Mouse (Mus musculus): ENCODE data around the gene Rpl41.
"Not testable (repeated sequence)": the region's sequence is repeated elsewhere in the genome, so short reads cannot be mapped to it uniquely, and the experiment has no call there.

Rpl41 gene

GRCm38 (mm10) chr10:128524732-128525662 is 24.1 kb downstream of the Rpl41 start:
- peak; percentile 57 to 64 for DNase-seq (ENCODE audit: low spot score in 2 of 2)

- no peak for DNase-seq (ENCODE audit: low spot score in 2 of 2)
Observed at GRCm38 (mm10) chr10:128524111-128524731, 24.9 kb downstream of the Rpl41 start.

- no peak for DNase-seq (ENCODE audit: low spot score in 2 of 2)
Observed at GRCm38 (mm10) chr10:128522351-128522750, 26.8 kb downstream of the Rpl41 start.

GRCm38 (mm10) chr10:128520591-128520990 is 28.5 kb downstream of the Rpl41 start:
- no peak for DNase-seq (ENCODE audit: low spot score in 2 of 2)

GRCm38 (mm10) chr10:128518833-128519232 is 30.3 kb downstream of the Rpl41 start:
- DNase-seq (ENCODE audit: low spot score in 2 of 2): peak in 1 of 2 experiments; percentile 51

GRCm38 (mm10) chr10:128516677-128517076 is 32.4 kb downstream of the Rpl41 start:
- no peak for DNase-seq (ENCODE audit: low spot score in 2 of 2)

- no peak for DNase-seq (ENCODE audit: low spot score in 2 of 2)
Observed at GRCm38 (mm10) chr10:128516029-128516428, 33.1 kb downstream of the Rpl41 start.

- no peak for DNase-seq (ENCODE audit: low spot score in 2 of 2)
Observed at GRCm38 (mm10) chr10:128515044-128515443, 34.1 kb downstream of the Rpl41 start.

GRCm38 (mm10) chr10:128511761-128512160 is 37.3 kb downstream of the Rpl41 start:
- DNase-seq (ENCODE audit: low spot score in 2 of 2): no peak

GRCm38 (mm10) chr10:128511189-128511588 is 37.9 kb downstream of the Rpl41 start:
- DNase-seq (ENCODE audit: low spot score in 2 of 2): no peak

- DNase-seq (ENCODE audit: low spot score in 2 of 2): no peak
Observed at GRCm38 (mm10) chr10:128510301-128510700, 38.8 kb downstream of the Rpl41 start.

- no peak for DNase-seq (ENCODE audit: low spot score in 2 of 2)
Observed at GRCm38 (mm10) chr10:128509831-128510230, 39.3 kb downstream of the Rpl41 start.

GRCm38 (mm10) chr10:128509203-128509602 is 39.9 kb downstream of the Rpl41 start:
- no peak for DNase-seq (ENCODE audit: low spot score in 2 of 2)

GRCm38 (mm10) chr10:128508260-128508659 is 40.8 kb downstream of the Rpl41 start:
- DNase-seq (ENCODE audit: low spot score in 2 of 2): no peak

- no peak for DNase-seq (ENCODE audit: low spot score in 2 of 2)
Observed at GRCm38 (mm10) chr10:128505974-128506373, 43.1 kb downstream of the Rpl41 start.

- not testable (repeated sequence) for DNase-seq (ENCODE audit: low spot score in 2 of 2)
Observed at GRCm38 (mm10) chr10:128505371-128505667, 43.8 kb downstream of the Rpl41 start.

- no peak for DNase-seq (ENCODE audit: low spot score in 2 of 2)
Observed at GRCm38 (mm10) chr10:128504641-128505370, 44.3 kb downstream of the Rpl41 start.

GRCm38 (mm10) chr10:128504012-128504411 is 45.1 kb downstream of the Rpl41 start:
- DNase-seq (ENCODE audit: low spot score in 2 of 2): no peak

GRCm38 (mm10) chr10:128503532-128503931 is 45.6 kb downstream of the Rpl41 start:
- DNase-seq (ENCODE audit: low spot score in 2 of 2): no peak

GRCm38 (mm10) chr10:128502341-128502740 is 46.8 kb downstream of the Rpl41 start:
- DNase-seq (ENCODE audit: low spot score in 2 of 2): no peak

GRCm38 (mm10) chr10:128499116-128499671 is 49.9 kb downstream of the Rpl41 start:
- peak; percentile 69 to 79 for DNase-seq (ENCODE audit: low spot score in 2 of 2)

- DNase-seq (ENCODE audit: low spot score in 2 of 2): peak; percentile 97
Observed at GRCm38 (mm10) chr10:128498590-128498989, 50.5 kb downstream of the Rpl41 start, which contains the start of gene Myl6b. Myl6b (minus strand) TSS chr10:128498685.

All from right cerebral cortex, postnatal 10 days (tissue).